Mouse (Mus musculus) A20 (cell line): Measurements from ENCODE around the gene Col27a1.

Experiments
- DNase-seq: peaks from one replicate; pipeline ENCODE4 v3.0.0-alpha.2; 2011; ENCODE audit warnings: low read depth, low spot score

Col27a1 gene

GRCm38 (mm10) chr4:63368577-63368976 lies 154.8 kb downstream of the Col27a1 start:
- DNase-seq, result peak; percentile 72

DNA sequence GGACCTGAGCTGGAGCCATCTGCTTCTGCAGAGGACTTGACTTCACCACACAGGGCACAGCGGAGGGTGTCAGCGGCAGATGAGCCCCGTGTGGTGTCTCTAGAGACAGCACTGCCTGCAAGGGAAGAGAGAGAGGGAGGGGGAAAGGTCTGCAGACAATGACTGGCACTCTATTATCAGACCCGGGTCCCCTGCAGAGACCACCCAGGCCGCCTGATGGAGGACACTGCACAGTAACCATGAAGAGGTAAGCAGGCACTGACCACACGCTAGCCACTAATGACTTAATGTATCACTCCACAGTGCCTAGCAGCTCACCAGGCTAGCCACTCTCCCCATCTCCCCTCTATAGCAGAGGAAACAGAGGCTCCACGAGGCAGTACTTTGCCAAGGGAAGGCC lies 157.1 kb downstream of the Col27a1 start:
- no peak for DNase-seq

- DNase-seq, result peak; percentile 80
These were observed 158.1 kb downstream of the Col27a1 start for GRCm38 (mm10) chr4:63371890-63372289.

- no peak for DNase-seq
These were observed 159.6 kb downstream of the Col27a1 start for GRCm38 (mm10) chr4:63373404-63373803.

DNA sequence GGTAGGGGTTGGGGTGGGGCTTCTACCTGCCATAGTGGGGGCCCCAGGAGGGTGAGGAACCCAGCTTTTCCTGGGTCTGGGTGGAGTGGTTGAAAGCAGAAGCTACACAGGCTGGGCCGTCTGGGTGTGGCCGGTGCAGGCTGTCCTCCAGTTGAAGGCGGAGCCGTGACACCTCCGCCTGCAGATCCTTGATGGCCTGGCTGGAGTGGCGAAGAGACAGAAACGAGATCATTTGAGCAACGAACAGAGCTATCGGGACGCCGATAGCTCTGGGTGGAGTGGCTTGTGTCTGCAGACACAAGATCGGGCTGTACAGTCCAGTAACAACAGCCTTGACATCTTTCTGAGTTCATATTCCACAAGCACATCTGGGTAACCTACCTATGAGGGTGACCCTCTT lies 160.5 kb downstream of the Col27a1 start:
- no peak for DNase-seq

DNA sequence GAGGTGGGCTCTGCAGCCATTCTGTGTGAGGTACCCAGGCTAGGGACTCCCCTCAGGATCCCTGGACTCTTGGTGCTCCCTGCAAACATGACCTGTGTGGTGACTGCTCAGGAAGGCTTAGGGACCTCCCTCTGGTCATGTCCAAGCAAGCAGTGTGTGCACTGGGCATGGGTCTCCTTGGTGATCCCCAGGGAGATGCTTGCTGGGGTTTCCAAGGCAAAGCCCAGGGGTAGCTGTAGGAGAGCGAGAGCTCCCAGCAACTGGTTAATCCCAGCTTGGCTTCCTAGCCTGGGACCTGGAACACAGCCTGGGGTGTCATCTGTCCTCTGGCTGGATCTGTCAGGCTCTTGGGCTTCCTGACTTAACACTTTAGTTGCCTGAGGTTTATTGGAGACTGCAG lies 161.6 kb downstream of the Col27a1 start:
- no peak for DNase-seq

GRCm38 (mm10) chr4:63377483-63377882 lies 163.7 kb downstream of the Col27a1 start:
- DNase-seq, result no peak

DNA sequence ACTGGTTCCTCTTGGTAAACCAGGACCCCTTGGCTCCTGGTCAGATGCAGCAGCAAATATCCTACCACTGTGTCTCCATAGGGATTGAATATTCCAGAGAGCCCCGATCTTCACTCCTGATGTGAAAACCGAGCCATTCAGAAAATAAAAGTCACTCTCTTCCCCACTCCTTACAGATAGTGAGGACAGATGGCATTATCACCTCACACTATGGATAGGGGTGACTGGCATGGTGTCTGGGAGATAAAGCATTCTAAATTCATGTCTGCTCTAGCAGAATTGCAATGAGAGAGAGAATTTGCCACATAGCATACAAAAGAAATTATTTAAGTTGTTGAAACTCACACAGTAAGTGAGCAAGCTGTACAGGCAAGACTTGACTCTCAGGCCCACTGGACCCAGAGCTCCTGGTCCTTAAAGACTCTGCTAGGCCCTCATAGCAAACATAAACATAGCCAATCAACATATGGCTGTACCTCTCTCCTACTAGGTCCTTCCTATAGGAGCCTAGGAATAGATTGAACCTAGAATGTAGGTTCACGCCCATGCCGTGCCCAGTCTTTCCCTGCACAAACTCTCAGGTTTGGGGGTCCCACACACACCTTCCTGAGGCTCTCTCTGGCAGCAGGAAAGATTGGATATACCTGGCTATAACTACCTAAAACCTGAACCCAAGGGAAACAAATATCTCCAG lies 169.0 kb downstream of the Col27a1 start:
- no peak for DNase-seq

GRCm38 (mm10) chr4:63383474-63383873 lies 169.7 kb downstream of the Col27a1 start:
- no peak for DNase-seq

DNA sequence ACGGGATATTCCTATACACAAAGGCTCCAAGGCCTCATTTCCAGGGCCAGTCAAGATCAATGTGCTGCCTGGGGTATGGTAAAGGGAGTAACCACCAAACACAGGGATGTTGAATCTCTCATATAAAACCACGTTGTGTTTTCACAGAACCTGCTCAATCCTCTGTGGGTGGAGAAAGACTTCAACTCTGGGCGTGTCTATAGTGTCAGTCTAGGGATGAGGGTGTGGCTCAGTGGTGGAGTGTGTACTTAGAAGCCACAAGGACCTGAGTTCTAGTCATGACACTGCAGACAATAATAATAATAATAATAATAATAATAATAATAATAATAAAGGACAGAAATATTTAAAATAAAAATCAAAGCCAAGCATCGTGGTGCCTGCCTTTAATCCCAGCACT lies 170.5 kb downstream of the Col27a1 start:
- DNase-seq, result no peak
